Mouse (Mus musculus) urinary bladder, postnatal 14 days (tissue): Measurements from ENCODE around the gene Rfx2.

Source experiments
- DNase-seq: peaks from one replicate; pipeline ENCODE4 v3.0.0; 2021; ENCODE audit warnings: low spot score

Rfx2 gene

GRCm38 (mm10) chr17:56780291-56780978, 50.4 kb downstream of the Rfx2 start:
- no peak for DNase-seq

DNA sequence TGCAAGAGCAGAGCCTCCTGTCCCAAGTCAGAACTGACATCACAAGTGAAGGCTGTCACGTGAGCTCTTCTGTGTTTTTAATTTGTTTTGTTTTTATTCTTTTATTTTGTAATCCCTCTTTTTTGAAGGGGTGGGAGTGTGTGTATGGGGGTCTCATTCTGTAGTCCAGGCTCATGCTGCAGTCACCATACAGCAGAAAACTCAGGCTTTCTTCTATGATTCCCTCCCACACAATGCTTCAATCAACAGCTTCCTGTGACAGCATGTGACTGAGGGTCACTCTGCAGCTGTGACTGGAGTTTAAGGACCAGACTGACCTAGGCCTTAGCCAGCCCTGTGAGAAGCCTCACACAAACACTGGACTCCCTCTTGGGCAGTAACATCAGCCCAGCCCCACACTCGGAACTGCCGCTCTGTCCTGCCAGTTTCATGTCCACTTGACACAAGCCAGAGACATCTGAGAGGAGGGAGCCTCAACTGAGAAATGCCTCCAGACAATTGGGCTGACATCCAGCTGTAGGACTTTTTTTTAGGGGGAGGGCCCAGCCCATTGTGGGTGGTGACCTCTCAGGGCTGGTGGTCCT, 51.9 kb downstream of the Rfx2 start:
- no peak for DNase-seq

DNA sequence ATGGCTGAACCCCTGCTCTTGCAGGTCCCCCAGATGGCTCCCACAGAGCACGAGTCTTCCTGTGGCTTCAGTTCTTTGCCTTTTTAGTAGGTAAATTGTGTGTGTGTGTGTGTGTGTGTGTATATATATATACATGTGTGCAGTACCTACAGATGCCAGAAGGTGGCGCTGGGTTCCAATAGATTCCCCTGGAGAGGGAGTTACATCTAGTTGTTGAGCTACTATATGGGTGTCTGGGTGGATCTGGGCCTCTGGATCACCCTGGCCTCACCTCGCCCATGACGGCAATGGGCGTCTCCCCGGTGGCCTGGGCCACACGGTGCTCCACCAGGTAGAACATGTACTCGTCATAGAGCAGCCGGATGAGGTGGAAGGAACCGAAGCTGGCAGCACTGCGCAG, 53.2 kb downstream of the Rfx2 start:
- DNase-seq = no peak

DNA sequence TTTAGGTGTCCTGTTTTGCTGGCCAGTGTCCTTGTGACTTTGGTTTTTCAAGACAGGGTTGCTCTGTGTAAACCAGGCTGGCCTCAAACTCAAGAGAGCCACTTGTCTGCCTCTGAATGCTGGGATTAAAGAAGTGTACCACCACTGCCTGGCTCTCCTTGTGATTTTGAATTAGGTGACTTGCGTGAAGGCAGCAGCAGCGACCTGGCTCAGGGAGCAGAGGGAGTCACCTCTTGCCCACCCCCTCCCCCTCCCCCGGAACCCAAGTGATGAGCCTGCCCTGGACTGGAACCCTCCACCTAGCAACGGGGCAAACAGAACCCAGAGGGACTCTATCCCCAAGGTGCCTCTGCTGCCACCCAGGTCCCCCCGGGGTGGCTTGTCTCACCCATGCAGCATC, 60.9 kb downstream of the Rfx2 start, which contains the start of gene Prr22:
Gene Prr22, plus strand, starts transcription at position 301 of the 400 bp plus-strand sequence.
- no peak for DNase-seq

DNA sequence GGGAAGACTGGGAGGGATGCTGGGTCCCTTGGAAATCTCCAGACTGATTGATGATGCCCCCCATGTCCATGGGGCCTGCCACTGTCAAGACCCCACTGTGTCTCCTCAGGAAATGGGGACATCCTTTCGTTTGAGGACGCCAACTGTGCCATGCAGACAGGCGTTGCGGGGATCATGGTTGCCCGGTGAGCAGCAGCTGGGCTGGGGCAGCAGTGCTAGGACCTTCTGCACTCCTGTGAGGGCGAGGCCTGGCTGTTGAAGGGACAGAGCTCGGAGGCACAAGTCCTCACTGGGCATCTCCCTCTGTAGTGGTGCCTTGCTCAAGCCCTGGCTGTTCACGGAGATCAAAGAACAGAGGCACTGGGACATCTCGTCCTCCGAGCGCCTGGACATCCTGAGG, 61.9 kb downstream of the Rfx2 start:
- DNase-seq = no peak

- DNase-seq = no peak
Observed at GRCm38 (mm10) chr17:56767531-56768135, 63.2 kb downstream of the Rfx2 start.

GRCm38 (mm10) chr17:56766631-56767405, 64.0 kb downstream of the Rfx2 start:
- DNase-seq = no peak

- no peak for DNase-seq
Observed at GRCm38 (mm10) chr17:56765431-56765830, 65.4 kb downstream of the Rfx2 start.

DNA sequence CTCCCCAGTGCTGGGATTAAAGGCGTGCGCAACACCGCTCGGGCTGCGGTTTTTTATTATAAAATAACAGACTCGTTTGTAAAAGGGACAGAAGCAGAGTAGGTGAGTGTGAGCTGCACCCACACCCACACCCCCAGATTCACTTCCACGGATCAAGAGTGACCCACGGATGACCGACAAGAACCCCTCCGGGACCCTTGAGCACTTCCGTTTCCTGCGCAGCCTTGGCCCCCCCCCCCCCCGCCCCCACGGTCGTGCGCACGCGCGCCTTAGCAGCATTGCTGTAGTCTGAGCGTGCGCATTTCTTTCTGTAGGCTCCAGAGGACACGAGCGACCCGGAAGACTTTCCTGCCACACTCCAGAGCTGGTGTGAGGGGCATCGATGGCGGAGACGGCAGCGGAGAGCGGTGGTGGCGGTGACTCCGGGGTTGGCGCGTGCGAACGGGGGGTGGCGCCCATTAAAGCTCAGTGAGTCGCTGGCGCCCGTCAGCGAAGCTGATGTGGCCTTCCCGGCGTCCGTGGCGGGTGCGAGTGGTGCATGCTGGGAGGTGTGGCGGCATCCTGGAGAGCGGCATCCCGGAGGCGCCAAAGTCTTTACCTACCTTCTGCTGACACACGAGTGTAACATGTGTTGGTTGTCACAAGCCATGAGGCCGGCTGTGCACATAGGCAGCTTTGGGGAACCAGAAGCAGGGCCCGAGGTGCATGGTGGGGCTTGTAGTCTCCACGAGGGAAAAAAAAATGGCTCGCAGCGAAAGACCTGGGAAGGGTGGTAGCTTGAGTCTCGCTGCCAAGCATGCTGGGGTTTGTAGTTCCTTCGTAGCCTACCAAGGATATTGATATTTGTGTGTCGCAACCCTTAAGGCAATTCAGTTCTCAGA, 66.1 kb downstream of the Rfx2 start, which contains the start of gene Dus3l:
Gene Dus3l, plus strand, starts transcription at position 284 of the 881 bp plus-strand sequence.
- peak; percentile 87 for DNase-seq

DNA sequence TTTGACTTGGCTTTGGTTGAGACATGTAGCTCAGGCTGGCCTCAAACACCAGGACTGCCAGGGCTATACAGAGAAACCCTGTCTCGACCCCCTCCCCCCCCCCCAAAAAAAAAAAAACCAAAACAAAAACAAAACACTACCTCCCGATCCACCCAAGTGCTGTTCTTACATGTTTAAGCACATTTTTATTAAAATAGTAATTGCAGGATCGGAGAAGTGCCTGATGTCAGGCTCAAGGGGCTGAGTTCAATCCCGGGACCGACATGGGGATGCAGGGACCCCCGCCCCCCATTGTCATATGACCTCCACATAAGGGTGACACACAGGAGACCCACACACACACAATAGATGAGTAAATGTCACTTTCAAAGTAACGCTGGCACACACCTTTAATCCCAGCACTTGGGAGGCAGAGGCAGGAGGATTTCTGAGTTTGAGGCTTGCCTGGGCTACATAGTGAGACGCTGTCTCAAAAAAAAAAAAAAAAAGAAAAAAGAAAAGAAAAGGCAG, 67.0 kb downstream of the Rfx2 start:
- DNase-seq = no peak

DNA sequence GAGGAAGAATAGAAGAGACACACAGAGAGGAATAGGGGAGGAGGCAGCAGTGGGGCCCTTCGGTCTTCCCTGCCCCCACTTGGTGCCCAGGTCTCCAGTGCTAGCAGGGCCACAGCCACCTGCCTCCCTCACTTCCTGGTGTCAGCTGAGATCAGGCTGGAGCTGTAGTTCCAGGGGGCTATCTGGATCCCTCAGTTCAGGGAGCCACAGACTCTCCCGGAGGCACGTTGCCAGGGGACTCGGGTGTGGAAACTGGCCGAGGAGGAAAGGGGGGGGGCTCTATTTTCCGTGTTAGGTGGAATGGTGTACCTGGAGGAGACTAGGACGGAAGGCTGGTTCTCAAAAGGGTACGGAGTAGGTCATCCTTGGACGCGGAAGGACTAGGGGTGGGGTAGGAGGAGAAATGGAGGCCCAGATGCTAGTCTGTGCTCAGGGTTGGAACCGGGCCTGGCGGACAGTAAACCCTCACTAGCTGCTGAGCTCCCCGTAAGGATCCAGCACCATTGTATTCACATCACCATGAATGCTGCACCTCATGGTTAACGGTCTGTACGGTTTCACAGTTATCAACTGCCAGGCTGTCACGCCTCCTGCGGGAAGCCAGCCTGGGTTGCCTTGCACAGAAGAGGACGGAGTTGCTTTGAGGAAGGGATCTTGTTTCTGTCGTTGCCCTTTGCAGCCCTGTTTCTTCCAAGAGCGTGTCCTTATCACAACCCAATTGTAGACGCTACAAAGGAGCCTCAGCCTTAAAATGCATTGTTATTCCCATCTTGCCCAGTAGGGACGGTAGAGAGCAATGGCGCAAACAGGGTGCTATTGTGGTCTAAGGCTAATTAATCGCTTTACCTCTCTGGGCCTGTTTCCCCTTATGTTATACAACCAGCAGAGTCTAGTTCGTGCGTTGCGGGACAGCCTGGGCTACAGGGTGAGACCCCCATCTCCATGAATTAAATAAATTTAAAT, 67.8 kb downstream of the Rfx2 start:
- DNase-seq = peak; percentile 57

DNA sequence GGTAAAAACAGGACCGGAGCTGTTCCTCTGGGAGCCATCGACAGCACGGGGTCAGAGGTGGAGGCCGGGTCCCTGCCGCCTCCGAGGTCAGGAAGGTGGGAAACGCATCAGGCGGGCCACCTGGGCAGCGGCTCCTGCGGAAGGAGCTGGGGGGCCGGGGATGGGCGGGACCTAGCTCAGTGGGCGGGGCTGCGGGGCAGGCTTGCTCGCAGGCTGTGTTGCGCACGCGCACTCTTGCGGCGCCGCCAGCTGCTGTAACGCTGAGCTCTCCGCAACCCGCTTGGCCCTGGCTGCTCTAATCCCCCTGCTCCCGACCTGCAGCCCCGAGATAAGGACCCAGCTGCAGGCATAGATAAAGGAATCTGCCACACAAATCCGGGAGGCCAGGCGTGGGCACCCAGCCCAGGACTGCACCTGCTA, 68.8 kb downstream of the Rfx2 start:
- DNase-seq = peak; percentile 88

DNA sequence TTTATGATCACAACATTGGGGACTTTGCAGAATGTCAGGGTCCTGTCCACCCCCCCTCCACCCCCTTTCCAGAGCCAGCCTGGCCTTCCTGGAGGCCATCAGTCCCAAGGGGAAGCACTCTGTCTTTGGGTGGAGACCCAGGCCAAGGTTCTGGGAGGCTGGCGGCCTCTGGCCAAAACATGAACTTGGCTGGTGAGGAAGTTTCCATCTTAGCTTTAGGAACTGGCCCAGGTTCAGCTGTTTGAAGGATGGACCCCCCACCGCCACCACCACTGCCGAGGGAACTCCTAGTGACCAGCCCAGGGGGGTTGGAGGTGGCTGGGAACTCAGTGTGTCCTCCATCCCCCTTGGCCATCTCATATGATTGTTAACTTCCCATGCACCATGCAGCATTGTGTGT, 69.7 kb downstream of the Rfx2 start:
- no peak for DNase-seq

- no peak for DNase-seq
Observed at GRCm38 (mm10) chr17:56759261-56759660, 71.6 kb downstream of the Rfx2 start.

DNA sequence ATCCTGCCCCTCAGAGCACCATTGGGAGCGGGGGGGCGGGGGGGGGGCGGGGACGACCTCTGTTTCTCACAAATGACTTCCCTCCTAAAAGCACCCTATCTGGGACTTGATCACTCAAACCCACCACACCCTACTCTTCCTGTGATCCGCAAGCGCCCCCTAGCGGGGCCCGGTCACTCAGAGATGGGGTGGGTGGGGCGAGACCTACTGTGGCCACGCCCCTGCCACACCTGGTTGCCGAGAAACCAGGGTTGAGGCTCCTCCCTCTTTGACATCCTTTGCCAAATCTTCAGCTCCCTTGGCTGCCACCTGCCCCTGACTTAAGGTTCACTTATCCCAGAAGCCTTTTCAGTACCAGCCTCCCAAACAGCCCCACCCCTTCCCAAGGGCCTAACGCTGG, 72.7 kb downstream of the Rfx2 start:
- peak; percentile 87 for DNase-seq

DNA sequence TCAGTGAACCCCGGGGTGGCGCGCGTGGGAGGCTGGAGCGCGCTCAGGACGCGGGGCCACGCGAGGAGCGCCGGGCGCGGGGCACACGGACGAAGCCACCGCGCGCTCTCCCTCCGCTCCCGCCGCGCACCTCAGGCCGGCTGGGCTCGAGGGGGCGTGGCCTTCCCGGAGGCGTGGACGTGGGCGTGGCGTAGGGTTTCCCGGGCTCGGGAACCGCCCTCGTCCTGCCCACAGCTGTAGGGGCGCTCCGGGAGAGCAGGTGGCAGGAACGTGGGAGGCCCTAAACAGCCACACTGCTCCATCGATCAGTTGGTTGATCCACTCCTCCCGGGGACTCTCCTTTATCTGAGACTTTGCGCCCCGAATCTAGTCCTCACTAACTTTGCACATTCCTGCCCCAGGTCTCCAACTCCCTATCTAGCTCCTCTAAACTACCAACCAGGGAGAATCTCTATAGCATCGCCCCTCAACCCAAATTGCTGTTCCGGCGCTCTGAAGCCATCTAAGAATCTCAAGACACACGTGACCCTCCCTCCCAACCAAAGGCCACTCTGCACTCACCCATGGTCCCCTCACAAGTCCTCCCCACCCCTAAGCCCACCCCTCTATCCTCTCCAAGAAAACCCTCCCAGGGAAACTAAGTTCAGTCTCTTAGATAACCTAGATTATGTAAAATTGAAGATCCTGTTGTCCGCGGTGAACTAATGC, 73.2 kb downstream of the Rfx2 start, which contains the start of gene Nrtn:
Gene Nrtn, minus strand, starts transcription at position 115 of the 708 bp plus-strand sequence.
- peak; percentile 96 for DNase-seq

GRCm38 (mm10) chr17:56756703-56757399, 74.0 kb downstream of the Rfx2 start:
- peak; percentile 59 for DNase-seq

DNA sequence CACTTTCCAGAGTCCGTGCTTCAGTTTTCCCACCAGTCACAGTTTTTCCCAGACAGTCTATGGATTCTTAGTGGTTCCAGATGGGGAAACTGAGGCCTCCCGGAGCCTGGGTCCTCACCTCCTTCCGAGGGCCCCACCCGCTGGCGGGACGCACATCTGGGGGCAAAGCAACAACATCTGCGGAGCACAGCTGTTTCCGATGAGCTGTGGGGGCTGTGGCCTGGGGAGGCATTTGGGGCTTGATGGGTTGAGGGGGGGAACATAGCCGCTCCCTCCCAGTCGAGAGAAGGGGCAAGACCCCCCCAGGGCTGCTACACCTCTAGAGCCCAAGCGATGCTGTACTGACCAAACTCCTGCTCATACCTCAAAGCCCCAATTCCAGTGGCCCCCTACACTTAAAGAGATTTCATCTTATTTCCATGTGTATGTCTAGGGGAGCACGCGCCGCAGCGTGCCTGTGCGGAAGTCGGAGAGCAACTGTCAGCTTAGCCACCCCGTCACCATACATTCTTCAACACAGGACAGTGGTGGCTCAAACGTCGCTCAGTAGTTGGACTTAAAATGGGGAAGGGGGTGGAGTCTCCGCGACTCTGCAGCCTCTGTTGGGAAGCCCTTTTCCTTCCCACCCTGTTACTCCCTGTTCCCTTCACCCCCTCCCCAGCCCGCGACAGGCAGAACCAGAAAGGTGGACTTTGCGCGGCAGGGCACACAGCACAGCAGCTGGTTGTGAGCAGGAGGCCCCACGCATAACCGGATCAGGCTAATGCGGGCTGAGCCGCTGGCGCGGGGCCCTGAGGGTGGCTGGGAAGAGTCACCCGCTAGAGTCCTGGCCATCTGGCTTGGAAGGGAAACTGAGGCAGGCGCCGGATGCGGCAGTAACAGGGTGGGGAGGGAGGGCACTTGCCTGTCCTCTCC, 76.3 kb downstream of the Rfx2 start:
- DNase-seq = no peak
